Mouse (Mus musculus): ENCODE measurements around the gene Epor. TPM values are rescaled to one million over a fixed set of nuclear protein-coding genes. Genes with fewer than 3 reads are reported as not detected.

Gene Epor
- total and polyA plus RNA-seq, 2 experiments from 2014 or later: 0.89 to 2.3 TPM

DNA sequence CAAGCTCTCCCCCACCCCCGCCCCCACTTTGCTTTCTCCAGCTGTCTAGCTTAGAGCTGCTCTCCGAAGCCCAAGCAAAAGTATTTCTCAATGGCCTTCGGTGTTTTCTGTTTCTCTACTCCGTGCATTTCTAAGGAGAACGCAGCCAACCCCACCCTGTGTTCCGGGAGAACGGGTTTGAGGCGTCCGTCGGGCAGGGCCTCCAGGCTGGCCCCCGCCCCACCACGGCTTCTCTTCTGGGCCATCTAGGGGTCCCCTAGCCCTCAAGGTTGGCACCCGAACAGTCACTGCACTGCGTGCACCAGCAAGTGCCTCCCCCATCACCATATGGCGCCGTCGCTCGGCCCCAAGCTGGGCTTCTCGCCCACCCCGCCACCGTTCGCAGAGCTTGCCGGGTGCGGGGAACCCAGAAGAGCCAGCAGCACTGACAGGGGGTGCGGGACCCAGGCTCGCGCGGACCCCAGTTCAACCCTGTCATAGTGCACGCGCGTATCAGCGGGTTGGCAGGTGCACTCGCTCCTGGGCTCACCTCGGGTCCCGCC lies 45.7 kb downstream of the Epor start:
- peak overlapping the region; percentile 64 for H3K9ac ChIP-seq (replicated peaks; ENCODE audit: low read length)
- no peaks in the 10 kb centered on the region for H3K4me1 ChIP-seq (ENCODE audit: insufficient read depth, low read length)
- peak overlapping the region; percentile 65 for H3K4me3 ChIP-seq (ENCODE audit: low read length)
- H3K36me3 ChIP-seq (ENCODE audit: insufficient read depth, low read length): no peaks in the 10 kb centered on the region
- H3K4me2 ChIP-seq (ENCODE audit: low read depth, low read length): peak overlapping the region; percentile 85
- 1% methylated on average over 33 of the region's 35 CpGs for WGBS
- H3K27me3 ChIP-seq (ENCODE audit: insufficient read depth, low read length): no peaks in the 10 kb centered on the region
- H3K27ac ChIP-seq: peak overlapping the region; percentile 73
- TF ChIP-seq CTCF (IDR thresholded peaks at IDR 0.05; ENCODE audit: low read depth): no peak
- no peak; the same call in 1 of the 2 replicates for ATAC-seq
- DNase-seq (ENCODE audit: low spot score): peak; percentile 48
- no peaks in the 10 kb centered on the region for H3K9me3 ChIP-seq (ENCODE audit: low read length)

DNA sequence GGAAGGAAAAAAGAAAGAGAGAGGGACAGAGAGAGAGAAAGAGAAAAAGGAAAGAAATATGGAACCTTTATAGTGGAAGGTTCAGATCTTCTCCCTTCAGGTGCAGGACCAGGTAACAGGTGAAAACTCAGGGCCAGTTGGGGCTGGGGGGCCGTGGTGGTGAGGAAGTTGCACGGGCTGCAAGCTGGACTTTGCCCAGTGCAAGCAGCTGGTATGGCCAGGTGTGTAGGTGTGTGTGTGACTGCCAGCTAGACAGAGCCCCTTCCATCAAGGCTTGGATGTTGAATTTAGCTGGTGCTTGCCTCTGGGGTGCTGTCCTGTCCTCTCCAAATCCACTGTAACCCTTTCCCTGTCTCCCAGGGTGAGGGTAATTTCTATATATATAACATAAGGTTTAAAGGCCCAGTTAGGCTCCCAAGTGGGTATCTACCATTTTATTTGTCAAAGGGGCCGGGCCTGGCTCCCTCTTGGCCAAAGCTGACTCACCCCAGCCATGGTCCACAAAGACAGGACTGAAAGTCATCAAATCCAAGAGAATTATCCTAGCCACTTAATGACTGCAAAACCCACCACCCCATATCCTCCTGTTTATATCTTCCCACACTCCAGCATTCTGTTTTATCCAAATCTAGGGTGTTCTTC lies 46.3 kb downstream of the Epor start:
- 67% methylated on average over 3 of the region's 3 CpGs for WGBS
- Histone ChIP-seq H3K27me3 (ENCODE audit: insufficient read depth, low read length) (no peaks in the 10 kb centered on the region), H3K4me2 (ENCODE audit: low read depth, low read length) (peak overlapping the region; percentile 85), H3K9ac (replicated peaks; ENCODE audit: low read length) (peak overlapping the region; percentile 64; the same call in 1 of the 2 replicates), H3K4me3 (ENCODE audit: low read length) (peak overlapping the region; percentile 65), H3K27ac (peak overlapping the region; percentile 73; the same call in 1 of the 2 replicates), H3K4me1 (ENCODE audit: insufficient read depth, low read length) (no peaks in the 10 kb centered on the region), H3K36me3 (ENCODE audit: insufficient read depth, low read length) (no peaks in the 10 kb centered on the region), H3K9me3 (ENCODE audit: low read length) (no peaks in the 10 kb centered on the region)
- DNase-seq (ENCODE audit: low spot score) (no peak), ATAC-seq (no peak)
- TF ChIP-seq CTCF (IDR thresholded peaks at IDR 0.05; ENCODE audit: low read depth): no peak

DNA sequence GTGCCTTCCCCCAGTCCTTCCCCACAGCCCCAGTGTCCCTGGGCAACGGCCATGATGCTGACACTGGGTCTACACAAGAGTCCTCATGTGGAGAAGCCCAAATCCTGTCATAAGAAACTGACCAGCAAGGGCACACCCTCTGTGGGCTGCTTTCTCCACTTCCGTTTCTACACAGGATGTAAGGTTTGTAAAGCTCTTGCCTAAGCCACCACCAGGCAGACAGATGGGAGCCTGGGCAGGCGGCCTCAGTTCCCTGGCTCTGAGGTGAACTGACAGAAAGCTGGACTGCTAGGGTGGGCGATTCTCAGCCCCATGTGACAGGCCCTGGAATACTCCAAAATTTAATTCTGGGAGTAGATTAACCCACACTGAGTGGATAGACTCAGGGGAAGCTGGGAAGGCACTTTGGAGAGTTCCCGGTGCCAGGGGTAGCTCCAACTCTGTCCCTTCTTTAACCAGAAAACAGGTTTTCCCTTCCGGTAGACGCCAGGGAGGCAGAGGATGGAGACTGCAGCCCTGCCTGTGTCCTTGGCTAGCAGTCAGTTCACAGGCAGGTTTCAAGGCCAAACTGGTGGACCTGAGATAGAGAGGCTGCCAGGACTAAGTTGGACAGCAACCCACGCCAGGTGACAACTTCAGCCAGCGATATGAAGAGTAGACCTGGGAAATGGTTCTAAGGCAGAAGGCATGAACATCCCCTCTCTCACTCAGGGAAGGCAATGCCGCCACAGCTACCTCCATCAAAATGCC lies 53.7 kb downstream of the Epor start:
- no peak for ATAC-seq
- no peak for DNase-seq (ENCODE audit: low spot score)
- Histone ChIP-seq H3K9ac (replicated peaks; ENCODE audit: low read length) (no peak overlapping the region), H3K9me3 (ENCODE audit: low read length) (no peaks in the 10 kb centered on the region), H3K4me2 (ENCODE audit: low read depth, low read length) (no peak overlapping the region), H3K4me3 (ENCODE audit: low read length) (no peak overlapping the region), H3K27ac (no peak overlapping the region), H3K4me1 (ENCODE audit: insufficient read depth, low read length) (no peaks in the 10 kb centered on the region), H3K36me3 (ENCODE audit: insufficient read depth, low read length) (0 out of 2 replicates have a peak, but pooled peaks cover 4% of the 10 kb centered on the region), H3K27me3 (ENCODE audit: insufficient read depth, low read length) (no peaks in the 10 kb centered on the region)
- 78% methylated on average over 10 of the region's 10 CpGs for WGBS
- TF ChIP-seq CTCF (IDR thresholded peaks at IDR 0.05; ENCODE audit: low read depth): no peak

Other genes with a start within 250 kb of the Epor start
- gene Ldlr, start 240.0 kb downstream of the Epor start, total RNA-seq (2014; rRNA removed): 20.6 and 28.4 TPM in 2 replicates
- gene Ldlr, start 240.0 kb downstream of the Epor start, polyA plus RNA-seq (2015; fragmentation: Nextera tagmentation; extraction: Ambion mirVana): 10.7 and 10.9 TPM in 2 replicates
- 20.3 and 31.1 TPM in 2 replicates for gene Spc24, start 203.2 kb downstream of the Epor start, total RNA-seq (2014; rRNA removed)
- gene Spc24, start 203.2 kb downstream of the Epor start, polyA plus RNA-seq (2015; fragmentation: Nextera tagmentation; extraction: Ambion mirVana): 26.2 and 27.1 TPM in 2 replicates
- gene Kank2, start 164.8 kb downstream of the Epor start, total RNA-seq (2014; rRNA removed): 15.6 and 19.1 TPM in 2 replicates
- gene Kank2, start 164.8 kb downstream of the Epor start, polyA plus RNA-seq (2015; fragmentation: Nextera tagmentation; extraction: Ambion mirVana): 3.1 and 3.4 TPM in 2 replicates
- gene Angptl8, start 128.0 kb downstream of the Epor start, total RNA-seq (2014; rRNA removed): not detected in 2 replicates
- 0.34 and 0.57 TPM in 2 replicates for gene Angptl8, start 128.0 kb downstream of the Epor start, polyA plus RNA-seq (2015; fragmentation: Nextera tagmentation; extraction: Ambion mirVana)
- gene Dock6, start 110.9 kb downstream of the Epor start, total RNA-seq (2014; rRNA removed): 15.6 and 20.6 TPM in 2 replicates
- 11.5 and 11.7 TPM in 2 replicates for gene Dock6, start 110.9 kb downstream of the Epor start, polyA plus RNA-seq (2015; fragmentation: Nextera tagmentation; extraction: Ambion mirVana)
- gene Rab3d, start 45.3 kb downstream of the Epor start, total RNA-seq (2014; rRNA removed): 23.1 and 28.6 TPM in 2 replicates
- gene Rab3d, start 45.3 kb downstream of the Epor start, polyA plus RNA-seq (2015; fragmentation: Nextera tagmentation; extraction: Ambion mirVana): 20.3 and 21.6 TPM in 2 replicates
- 6.0 and 8.4 TPM in 2 replicates for gene Ccdc159, start 36.0 kb downstream of the Epor start, total RNA-seq (2014; rRNA removed)
- gene Ccdc159, start 36.0 kb downstream of the Epor start, polyA plus RNA-seq (2015; fragmentation: Nextera tagmentation; extraction: Ambion mirVana): 3.9 and 4.0 TPM in 2 replicates
- gene Tmem205, start 36.0 kb downstream of the Epor start, total RNA-seq (2014; rRNA removed): 34.9 and 52.0 TPM in 2 replicates
- 56.2 and 56.3 TPM in 2 replicates for gene Tmem205, start 36.0 kb downstream of the Epor start, polyA plus RNA-seq (2015; fragmentation: Nextera tagmentation; extraction: Ambion mirVana)
- gene Plppr2, start 26.5 kb downstream of the Epor start, total RNA-seq (2014; rRNA removed): 147 and 151 TPM in 2 replicates
- gene Plppr2, start 26.5 kb downstream of the Epor start, polyA plus RNA-seq (2015; fragmentation: Nextera tagmentation; extraction: Ambion mirVana): 85.6 and 95.2 TPM in 2 replicates
- 27.8 and 35.8 TPM in 2 replicates for gene Swsap1, start 7.8 kb downstream of the Epor start, total RNA-seq (2014; rRNA removed)
- 8.0 and 9.0 TPM in 2 replicates for gene Swsap1, start 7.8 kb downstream of the Epor start, polyA plus RNA-seq (2015; fragmentation: Nextera tagmentation; extraction: Ambion mirVana)
- 4.2 and 5.1 TPM in 2 replicates for gene Rgl3, start 25.9 kb upstream of the Epor start, total RNA-seq (2014; rRNA removed)
- 2.5 and 3.5 TPM in 2 replicates for gene Rgl3, start 25.9 kb upstream of the Epor start, polyA plus RNA-seq (2015; fragmentation: Nextera tagmentation; extraction: Ambion mirVana)
- gene Ccdc151, start 39.1 kb upstream of the Epor start, total RNA-seq (2014; rRNA removed): 3.3 and 6.0 TPM in 2 replicates
- 4.2 and 4.6 TPM in 2 replicates for gene Ccdc151, start 39.1 kb upstream of the Epor start, polyA plus RNA-seq (2015; fragmentation: Nextera tagmentation; extraction: Ambion mirVana)
- gene Prkcsh, start 39.3 kb upstream of the Epor start, total RNA-seq (2014; rRNA removed): 84.9 and 89.7 TPM in 2 replicates
- 67.5 and 69.7 TPM in 2 replicates for gene Prkcsh, start 39.3 kb upstream of the Epor start, polyA plus RNA-seq (2015; fragmentation: Nextera tagmentation; extraction: Ambion mirVana)
- 192 and 204 TPM in 2 replicates for gene Elavl3, start 88.5 kb upstream of the Epor start, total RNA-seq (2014; rRNA removed)
- 69.9 and 71.7 TPM in 2 replicates for gene Elavl3, start 88.5 kb upstream of the Epor start, polyA plus RNA-seq (2015; fragmentation: Nextera tagmentation; extraction: Ambion mirVana)
- not detected in 2 replicates for gene Gm49318, start 107.8 kb upstream of the Epor start, total RNA-seq (2014; rRNA removed)
- gene Gm49318, start 107.8 kb upstream of the Epor start, polyA plus RNA-seq (2015; fragmentation: Nextera tagmentation; extraction: Ambion mirVana): not detected in 2 replicates
- gene Zfp653, start 107.9 kb upstream of the Epor start, total RNA-seq (2014; rRNA removed): 28.8 and 30.0 TPM in 2 replicates
- 12.8 and 13.2 TPM in 2 replicates for gene Zfp653, start 107.9 kb upstream of the Epor start, polyA plus RNA-seq (2015; fragmentation: Nextera tagmentation; extraction: Ambion mirVana)
- 59.9 and 68.8 TPM in 2 replicates for gene Ecsit, start 121.9 kb upstream of the Epor start, total RNA-seq (2014; rRNA removed)
- gene Ecsit, start 121.9 kb upstream of the Epor start, polyA plus RNA-seq (2015; fragmentation: Nextera tagmentation; extraction: Ambion mirVana): 51.0 and 56.0 TPM in 2 replicates
- gene Cnn1, start 135.7 kb upstream of the Epor start, total RNA-seq (2014; rRNA removed): 0.40 and 0.52 TPM in 2 replicates
- gene Cnn1, start 135.7 kb upstream of the Epor start, polyA plus RNA-seq (2015; fragmentation: Nextera tagmentation; extraction: Ambion mirVana): 0.66 and 1.1 TPM in 2 replicates
- 142 and 165 TPM in 2 replicates for gene Elof1, start 153.7 kb upstream of the Epor start, total RNA-seq (2014; rRNA removed)
- 171 and 178 TPM in 2 replicates for gene Elof1, start 153.7 kb upstream of the Epor start, polyA plus RNA-seq (2015; fragmentation: Nextera tagmentation; extraction: Ambion mirVana)
- 0.18 and 1.8 TPM in 2 replicates for gene Acp5, start 172.2 kb upstream of the Epor start, total RNA-seq (2014; rRNA removed)
- 0.63 and 1.2 TPM in 2 replicates for gene Acp5, start 172.2 kb upstream of the Epor start, polyA plus RNA-seq (2015; fragmentation: Nextera tagmentation; extraction: Ambion mirVana)
- gene Pigyl, start 193.3 kb upstream of the Epor start, total RNA-seq (2014; rRNA removed): 20.5 and 37.1 TPM in 2 replicates
- gene Pigyl, start 193.3 kb upstream of the Epor start, polyA plus RNA-seq (2015; fragmentation: Nextera tagmentation; extraction: Ambion mirVana): 109 and 111 TPM in 2 replicates
- gene Zfp872, start 224.6 kb upstream of the Epor start, total RNA-seq (2014; rRNA removed): 0.26 TPM in 1 of 2 replicates, not detected in the other
- gene Zfp872, start 224.6 kb upstream of the Epor start, polyA plus RNA-seq (2015; fragmentation: Nextera tagmentation; extraction: Ambion mirVana): 0.24 and 0.33 TPM in 2 replicates